Comparison of ENCODE assay signal across 8 mouse cellular contexts in the genomic region with DNA sequence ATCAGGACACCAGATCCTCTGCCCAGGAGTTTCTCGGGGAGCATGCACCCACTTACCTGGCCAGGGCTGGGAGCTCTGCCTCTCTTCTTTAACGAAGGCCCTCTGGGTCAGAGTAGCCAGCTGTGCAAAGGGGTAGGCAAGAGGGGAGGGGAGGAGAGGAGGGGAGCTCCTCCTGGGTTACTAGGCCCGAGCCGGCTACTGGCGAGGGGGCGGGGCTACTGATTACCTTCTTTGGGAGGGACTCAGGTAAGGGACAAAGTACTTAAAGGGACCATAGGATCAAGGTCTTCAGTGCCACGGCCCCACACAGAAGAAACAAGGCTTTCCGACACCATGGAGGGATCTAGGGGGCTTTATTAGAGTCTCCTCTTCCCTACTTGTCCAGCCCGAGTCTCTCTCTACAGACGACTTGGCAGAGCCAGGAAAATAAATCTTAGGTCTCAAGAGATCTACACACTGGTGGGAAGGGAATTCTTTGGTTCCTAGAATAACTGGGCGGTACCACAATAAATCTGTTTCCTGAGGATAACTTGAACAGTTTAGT. TPM values are rescaled to one million over a fixed set of nuclear protein-coding genes. Genes with fewer than 3 reads are reported as not detected.
DNase-seq lines count a peak whose midpoint lies in the region; ATAC-seq and TF ChIP-seq lines count a peak whose summit lies in the region.

No protein-coding gene starts in this region.

- no peaks in the 10 kb centered on the region for H3K27me3 ChIP-seq in forebrain, postnatal 0 days (ENCODE audit: insufficient read depth, low read length)

- in situ Hi-C loops in ES-E14 (cut with MboI; ENCODE audit: low sequenced_read_pairs in 2 of 2, unreplicated experiment in 2 of 2): no loop called here

- TF ChIP-seq CTCF in forebrain, postnatal 0 days (IDR thresholded peaks at IDR 0.05; ENCODE audit: low read depth): no peak

- H3K4me2 ChIP-seq in forebrain, postnatal 0 days (ENCODE audit: low read depth): peak overlapping the region; percentile 54

- no peaks in the 10 kb centered on the region for H3K36me3 ChIP-seq in ES-E14 (ENCODE audit: control insufficient read depth, insufficient read depth, low read length, poor library complexity, severe bottlenecking)
- H3K36me3 ChIP-seq in forebrain, postnatal 0 days (ENCODE audit: insufficient read depth): no peaks in the 10 kb centered on the region
- H3K36me3 ChIP-seq in macrophage (ENCODE audit: inconsistent target): no peaks in the 10 kb centered on the region

- H3K4me1 ChIP-seq in ES-E14 (ENCODE audit: control insufficient read depth in 2 of 2, insufficient read depth in 2 of 2, low read length in 2 of 2, poor library complexity in 1 of 2): peaks cover 0 to 25% of the 10 kb centered on the region in 2 experiments; a peak in 3 of 4 replicates
- peaks cover 13% of the 10 kb centered on the region for H3K4me1 ChIP-seq in forebrain, postnatal 0 days (ENCODE audit: insufficient read depth)

- H3K9me3 ChIP-seq in ES-E14 (ENCODE audit: control insufficient read depth, insufficient read depth, low read depth, low read length): no peaks in the 10 kb centered on the region
- H3K9me3 ChIP-seq in forebrain, postnatal 0 days (ENCODE audit: low read length): no peaks in the 10 kb centered on the region

- H3K27ac ChIP-seq in ES-E14 (ENCODE audit: insufficient read depth, low read depth, low read length, poor library complexity, severe bottlenecking) (no peak overlapping the region), macrophage (peak overlapping the region; percentile 95)
- peak overlapping the region; percentile 46; the same call in 1 of the 2 replicates for H3K27ac ChIP-seq in forebrain, postnatal 0 days (ENCODE audit: low read depth, low read length)

- H3K9ac ChIP-seq in ES-E14 (ENCODE audit: insufficient read depth, low read depth, low read length, poor library complexity, severe bottlenecking): peak overlapping the region; percentile 42; the same call in 1 of the 2 replicates
- H3K9ac ChIP-seq in forebrain, postnatal 0 days: peak overlapping the region; percentile 54; the same call in 1 of the 2 replicates

- H3K79me2 ChIP-seq in macrophage (ENCODE audit: inconsistent target): peaks cover 41% of the 10 kb centered on the region

- no peak for ATAC-seq in forebrain, postnatal 0 days

- 15% methylated on average over 11 of the region's 11 CpGs for WGBS in forebrain, postnatal 0 days
- 31% methylated on average over 10 of the region's 11 CpGs for WGBS in macrophage (ENCODE audit: missing documents)

- peak; percentile 21 for DNase-seq in adrenal gland, postnatal 25 days
- no peak for DNase-seq in adrenal gland, adult 2 months
- no peak for DNase-seq in ES-E14 (ENCODE audit: low read depth, low spot score)
- DNase-seq in forebrain, postnatal 0 days: no peak
- DNase-seq in kidney, postnatal 25 days: peak; percentile 86 to 94
- DNase-seq in frontal cortex, postnatal 36 days (ENCODE audit: low spot score in 2 of 2): no peak
- DNase-seq in left cerebral cortex, adult 9 months (ENCODE audit: low spot score in 2 of 2): no peak

- H3K4me3 ChIP-seq in ES-E14 (ENCODE audit: insufficient read depth in 1 of 2, low read depth in 1 of 2, low read length in 2 of 2, poor library complexity in 1 of 2, severe bottlenecking in 1 of 2) (peak overlapping the region; percentile 10 to 100; a peak in 3 of 4 replicates), macrophage (ENCODE audit: inconsistent target) (peak overlapping the region; percentile 86)
- peak overlapping the region; percentile 56; the same call in 1 of the 2 replicates for H3K4me3 ChIP-seq in forebrain, postnatal 0 days (ENCODE audit: low read depth, low read length)

TF ChIP-seq in ES-E14, 5 proteins besides CTCF, POLR2A, EP300 and RAD21:
- no peak for TF ChIP-seq ZNF384 (IDR thresholded peaks at IDR 0.05; ENCODE audit: low read depth, low read length)
- no peak for TF ChIP-seq MAFK (IDR thresholded peaks at IDR 0.05; ENCODE audit: insufficient read depth, low read depth, low read length)
- TF ChIP-seq ZC3H11A (IDR thresholded peaks at IDR 0.05; ENCODE audit: borderline replicate concordance, low read depth, low read length): no peak

RNA-seq across cellular contexts. Expression of a gene that starts 0.6 kb away (rescaled TPM):
- total RNA-seq in adrenal gland, postnatal 25 days (2021): 46.5 and 67.2 TPM in 2 replicates
- total RNA-seq in adrenal gland, adult 2 months (2021): 10 to 100 TPM; 40.2 to 58.1 TPM
- 89.9 and 97.9 TPM in 2 replicates for polyA plus RNA-seq in adrenal gland, adult 2 months (2012; rRNA removed)
- 94.2 and 106 TPM in 2 replicates for total RNA-seq in ES-E14 (2012; rRNA removed)
- total RNA-seq in forebrain, postnatal 0 days (2014; rRNA removed): 75.2 and 76.4 TPM in 2 replicates
- 74.3 and 75.2 TPM in 2 replicates for polyA plus RNA-seq in forebrain, postnatal 0 days (2015; fragmentation: Nextera tagmentation; extraction: Ambion mirVana)
- 10 to 100 TPM in 24 of 26 experiments, 1 to 10 TPM in 2; 8.2 to 90.2 (median 41.6) TPM for total RNA-seq in macrophage (2018; cell fraction: chromatin; rRNA removed)
- 10 to 100 TPM; 28.7 to 66.0 (median 56.2) TPM for total RNA-seq in macrophage (2018; cell fraction: cytosol; rRNA removed)
- total RNA-seq in macrophage (2018; cell fraction: nucleus; rRNA removed): 10 to 100 TPM in 25 of 26 experiments, 1 to 10 TPM in 1; 9.9 to 57.6 (median 28.2) TPM
- polyA plus RNA-seq in macrophage (2018): 40.1 to 50.7 TPM (median 45.7 TPM) in 3 replicates

RNA-seq across cellular contexts. Expression of a gene that starts 0.9 kb away (rescaled TPM):
- 19.2 and 21.4 TPM in 2 replicates for total RNA-seq in adrenal gland, postnatal 25 days (2021)
- 10 to 100 TPM; 20.9 to 21.9 TPM for total RNA-seq in adrenal gland, adult 2 months (2021)
- 70.3 and 85.2 TPM in 2 replicates for polyA plus RNA-seq in adrenal gland, adult 2 months (2012; rRNA removed)
- 9.8 and 11.4 TPM in 2 replicates for total RNA-seq in ES-E14 (2012; rRNA removed)
- total RNA-seq in forebrain, postnatal 0 days (2014; rRNA removed): 6.3 and 15.9 TPM in 2 replicates
- 14.9 and 15.1 TPM in 2 replicates for polyA plus RNA-seq in forebrain, postnatal 0 days (2015; fragmentation: Nextera tagmentation; extraction: Ambion mirVana)
- 10 to 100 TPM; 14.8 to 59.6 (median 39.2) TPM for total RNA-seq in macrophage (2018; cell fraction: chromatin; rRNA removed)
- 10 to 100 TPM; 22.0 to 50.5 (median 33.5) TPM for total RNA-seq in macrophage (2018; cell fraction: cytosol; rRNA removed)
- total RNA-seq in macrophage (2018; cell fraction: nucleus; rRNA removed): 10 to 100 TPM; 16.0 to 74.9 (median 54.3) TPM
- polyA plus RNA-seq in macrophage (2018): 19.0 to 31.7 TPM (median 28.6 TPM) in 3 replicates

RNA-seq across cellular contexts. Expression of a gene that starts 8.9 kb away (rescaled TPM):
- total RNA-seq in adrenal gland, postnatal 25 days (2021): 71.1 and 78.5 TPM in 2 replicates
- total RNA-seq in adrenal gland, adult 2 months (2021): 10 to 100 TPM; 40.2 to 49.7 TPM
- 17.7 and 21.3 TPM in 2 replicates for polyA plus RNA-seq in adrenal gland, adult 2 months (2012; rRNA removed)
- 32.3 and 37.5 TPM in 2 replicates for total RNA-seq in ES-E14 (2012; rRNA removed)
- total RNA-seq in forebrain, postnatal 0 days (2014; rRNA removed): 12.6 and 14.0 TPM in 2 replicates
- polyA plus RNA-seq in forebrain, postnatal 0 days (2015; fragmentation: Nextera tagmentation; extraction: Ambion mirVana): 4.9 and 8.2 TPM in 2 replicates
- 10 to 100 TPM in 19 of 26 experiments, 1 to 10 TPM in 7; 1.9 to 50.5 (median 23.9) TPM for total RNA-seq in macrophage (2018; cell fraction: chromatin; rRNA removed)
- total RNA-seq in macrophage (2018; cell fraction: cytosol; rRNA removed): 10 to 100 TPM in 25 of 26 experiments, 1 to 10 TPM in 1; 6.0 to 41.7 (median 31.2) TPM
- 10 to 100 TPM in 23 of 26 experiments, 1 to 10 TPM in 3; 7.2 to 48.0 (median 28.5) TPM for total RNA-seq in macrophage (2018; cell fraction: nucleus; rRNA removed)
- polyA plus RNA-seq in macrophage (2018): 15.5 to 17.7 TPM (median 17.1 TPM) in 3 replicates

RNA-seq across cellular contexts. Expression of a gene that starts 30.4 kb away (rescaled TPM):
- 27.7 and 33.5 TPM in 2 replicates for total RNA-seq in adrenal gland, postnatal 25 days (2021)
- total RNA-seq in adrenal gland, adult 2 months (2021): 10 to 100 TPM; 26.5 to 50.3 TPM
- polyA plus RNA-seq in adrenal gland, adult 2 months (2012; rRNA removed): 93.3 and 104 TPM in 2 replicates
- total RNA-seq in ES-E14 (2012; rRNA removed): 137 and 207 TPM in 2 replicates
- 29.7 and 43.8 TPM in 2 replicates for total RNA-seq in forebrain, postnatal 0 days (2014; rRNA removed)
- polyA plus RNA-seq in forebrain, postnatal 0 days (2015; fragmentation: Nextera tagmentation; extraction: Ambion mirVana): 32.6 and 36.4 TPM in 2 replicates
- 10 to 100 TPM in 1 of 26 experiments, 1 to 10 TPM in 2, under 1 TPM in 5, not detected in 18; 0.66 to 79.3 (median 0.84) TPM for total RNA-seq in macrophage (2018; cell fraction: chromatin; rRNA removed)
- total RNA-seq in macrophage (2018; cell fraction: cytosol; rRNA removed): 1 to 10 TPM in 17 of 26 experiments, under 1 TPM in 9; 0.47 to 3.4 (median 1.1) TPM
- total RNA-seq in macrophage (2018; cell fraction: nucleus; rRNA removed): 10 to 100 TPM in 1 of 26 experiments, 1 to 10 TPM in 3, under 1 TPM in 9, not detected in 13; 0.29 to 14.4 (median 0.74) TPM
- 0.67 to 5.1 TPM (median 3.1 TPM) in 3 replicates for polyA plus RNA-seq in macrophage (2018)

RNA-seq across cellular contexts. Expression of a gene that starts 42.0 kb away (rescaled TPM):
- total RNA-seq in adrenal gland, postnatal 25 days (2021): 88.4 and 96.1 TPM in 2 replicates
- 100 to 1,000 TPM in 1 of 2 experiments, 10 to 100 TPM in 1; 84.8 to 154 TPM for total RNA-seq in adrenal gland, adult 2 months (2021)
- 186 and 187 TPM in 2 replicates for polyA plus RNA-seq in adrenal gland, adult 2 months (2012; rRNA removed)
- 10.6 and 15.1 TPM in 2 replicates for total RNA-seq in ES-E14 (2012; rRNA removed)
- total RNA-seq in forebrain, postnatal 0 days (2014; rRNA removed): 24.9 and 29.4 TPM in 2 replicates
- polyA plus RNA-seq in forebrain, postnatal 0 days (2015; fragmentation: Nextera tagmentation; extraction: Ambion mirVana): 35.1 and 44.7 TPM in 2 replicates
- 10 to 100 TPM in 14 of 26 experiments, 1 to 10 TPM in 12; 2.2 to 66.1 (median 11.3) TPM for total RNA-seq in macrophage (2018; cell fraction: chromatin; rRNA removed)
- 100 to 1,000 TPM in 13 of 26 experiments, 10 to 100 TPM in 13; 37.8 to 269 (median 128) TPM for total RNA-seq in macrophage (2018; cell fraction: cytosol; rRNA removed)
- 100 to 1,000 TPM in 12 of 26 experiments, 10 to 100 TPM in 14; 41.4 to 267 (median 88.4) TPM for total RNA-seq in macrophage (2018; cell fraction: nucleus; rRNA removed)
- 84.4 to 284 TPM (median 160 TPM) in 3 replicates for polyA plus RNA-seq in macrophage (2018)

Comparison
In these comparisons a context has a peak if more than half of its experiments do, and no peak if none do; other contexts are left out.
1. DNase-seq: peak in adrenal gland, postnatal 25 days (single experiment) and kidney, postnatal 25 days (2 of 2); none in adrenal gland, adult 2 months (single experiment), ES-E14 (single experiment), forebrain, postnatal 0 days (single experiment), frontal cortex, postnatal 36 days (0 of 2) and left cerebral cortex, adult 9 months (0 of 2).
2. Peak in every context shown above with its lines, with median percentiles within 50 percentile points of each other: H3K4me3 ChIP-seq.